Mouse (Mus musculus) cerebellum, adult 18-20 months (tissue): ENCODE data around the gene Amd1.

Source experiments
- DNase-seq, 2 experiments: peaks; one replicate each; pipeline ENCODE4 v3.0.0; 2021

Amd1 gene

GRCm38 (mm10) chr10:40301181-40302075, 558 bp downstream of the Amd1 start:
- DNase-seq, result peak; percentile 45 to 78

GRCm38 (mm10) chr10:40300648-40301171, 1.3 kb downstream of the Amd1 start:
- DNase-seq, result peak; percentile 78 to 80

GRCm38 (mm10) chr10:40292640-40293039, 9.3 kb downstream of the Amd1 start:
- no peak for DNase-seq

DNA sequence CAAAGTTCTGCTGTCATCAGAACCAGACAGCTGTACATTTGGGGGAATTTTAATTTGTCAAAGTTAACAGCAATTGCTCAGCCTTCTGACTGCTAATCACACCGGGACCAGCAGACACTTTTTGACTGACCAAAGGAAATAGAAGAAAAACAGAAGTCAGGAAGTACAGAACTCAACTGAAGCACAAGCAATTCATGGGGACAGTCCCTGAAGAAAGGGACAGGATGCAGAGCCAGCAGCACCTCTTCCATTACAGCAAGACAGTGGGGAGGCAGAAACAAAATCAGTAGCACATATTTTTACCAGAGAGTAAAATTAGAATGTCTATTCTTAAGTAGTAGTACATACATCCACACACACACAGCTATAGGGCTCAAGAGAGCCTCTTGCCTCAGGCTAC, 15.2 kb downstream of the Amd1 start:
- DNase-seq, result no peak

GRCm38 (mm10) chr10:40285571-40285970, 16.4 kb downstream of the Amd1 start:
- DNase-seq, result no peak

DNA sequence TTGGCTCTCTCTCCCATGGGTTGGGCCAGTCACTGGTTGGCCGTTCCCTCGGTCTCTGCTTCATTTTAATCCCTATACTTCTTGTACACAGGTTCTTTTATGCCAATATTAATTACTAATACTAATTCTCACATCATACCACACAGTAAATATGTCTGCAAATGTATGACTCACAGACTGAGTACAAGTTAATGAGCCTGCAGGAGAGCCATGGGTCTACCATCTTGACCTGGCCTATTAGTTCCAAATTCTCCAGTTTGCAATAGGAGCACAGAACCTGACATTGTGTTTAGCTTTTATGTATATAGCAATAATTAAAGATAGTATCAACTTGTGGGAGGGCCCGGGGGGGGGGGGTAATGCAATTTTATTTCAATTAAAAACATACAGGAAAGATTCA, 17.0 kb downstream of the Amd1 start:
- no peak for DNase-seq

- DNase-seq, result no peak
Measured at GRCm38 (mm10) chr10:40284179-40284831, 17.7 kb downstream of the Amd1 start.

- DNase-seq, result no peak
Measured at GRCm38 (mm10) chr10:40283636-40284035, 18.4 kb downstream of the Amd1 start.

GRCm38 (mm10) chr10:40281565-40281964, 20.4 kb downstream of the Amd1 start:
- DNase-seq, result no peak

DNA sequence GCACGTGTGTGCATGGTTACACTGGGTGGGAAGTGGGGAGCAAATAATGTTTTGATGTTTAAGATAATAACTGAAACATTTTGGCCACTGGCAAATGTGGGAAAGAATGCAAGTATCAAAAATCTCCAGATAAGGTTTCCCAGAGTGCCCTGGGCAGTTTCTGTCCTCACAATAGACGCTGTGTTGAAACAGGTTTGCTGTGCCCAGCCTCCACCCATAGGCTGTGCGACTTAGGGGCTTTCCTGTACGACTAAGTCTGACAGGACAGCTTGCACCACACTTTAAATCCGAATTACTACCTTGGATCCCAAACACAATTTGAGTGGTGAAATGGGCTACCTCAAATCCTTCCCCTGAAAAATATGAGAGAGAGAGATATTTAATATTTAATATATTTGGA, 23.7 kb downstream of the Amd1 start:
- DNase-seq, result no peak

GRCm38 (mm10) chr10:40275991-40276390, 26.0 kb downstream of the Amd1 start:
- no peak for DNase-seq

- no peak for DNase-seq
Measured at GRCm38 (mm10) chr10:40273938-40274337, 28.0 kb downstream of the Amd1 start.

DNA sequence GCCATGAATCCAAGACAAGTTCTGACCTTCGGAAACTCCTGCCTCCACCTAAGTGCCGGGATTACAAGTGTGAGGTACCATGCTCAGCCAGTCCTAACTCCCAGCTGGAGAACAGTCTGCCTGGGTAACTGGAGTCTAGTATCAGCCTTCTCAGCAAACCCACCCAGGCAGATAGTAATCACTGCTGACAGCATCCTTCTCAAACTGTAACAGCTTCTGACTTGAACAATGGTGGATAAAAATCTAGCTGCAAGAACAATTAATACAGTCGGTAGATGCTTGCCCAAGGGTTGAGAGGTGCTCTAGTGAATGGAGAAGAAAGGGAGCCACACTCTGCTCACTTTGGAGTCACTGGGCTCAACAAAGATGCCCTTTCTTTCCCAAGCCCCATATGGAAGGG, 30.8 kb downstream of the Amd1 start:
- DNase-seq, result no peak

DNA sequence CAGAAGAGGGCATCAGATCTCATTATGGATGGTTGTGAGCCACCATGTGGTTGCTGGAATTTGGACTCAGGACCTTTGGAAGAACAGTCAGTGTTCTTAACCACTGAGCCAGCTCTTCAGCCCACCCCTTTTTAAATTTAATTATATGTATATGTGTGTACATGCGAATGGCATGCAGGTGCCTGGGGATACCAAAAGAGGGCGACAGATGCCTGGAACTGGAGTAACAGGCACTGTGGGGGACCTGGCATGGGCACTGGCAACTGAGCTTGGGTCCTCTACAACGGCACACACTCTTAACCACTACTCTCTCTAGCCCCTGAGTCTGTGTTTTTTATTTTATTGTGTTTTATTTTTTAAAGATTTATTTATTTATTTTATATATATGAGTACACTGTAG, 37.1 kb downstream of the Amd1 start:
- no peak for DNase-seq

DNA sequence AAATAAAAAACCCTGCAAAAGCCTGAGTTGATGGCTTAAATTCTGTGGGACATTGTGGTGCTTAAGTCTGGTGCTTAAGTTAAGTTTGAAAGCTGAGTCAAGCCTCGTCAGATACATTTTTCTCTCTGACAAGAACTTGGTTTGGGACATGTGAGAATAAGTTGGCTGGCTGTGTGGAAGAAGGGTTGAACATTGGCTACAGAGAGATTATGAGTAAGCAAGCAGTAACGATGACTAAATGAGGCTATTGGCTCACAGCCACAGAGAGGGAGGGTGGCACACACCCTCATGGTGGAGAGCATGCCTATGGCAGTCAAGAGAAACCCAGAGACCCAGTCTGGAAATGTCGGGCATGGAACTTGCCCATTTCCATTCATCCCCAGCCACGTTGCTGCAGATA, 38.3 kb downstream of the Amd1 start:
- no peak for DNase-seq

DNA sequence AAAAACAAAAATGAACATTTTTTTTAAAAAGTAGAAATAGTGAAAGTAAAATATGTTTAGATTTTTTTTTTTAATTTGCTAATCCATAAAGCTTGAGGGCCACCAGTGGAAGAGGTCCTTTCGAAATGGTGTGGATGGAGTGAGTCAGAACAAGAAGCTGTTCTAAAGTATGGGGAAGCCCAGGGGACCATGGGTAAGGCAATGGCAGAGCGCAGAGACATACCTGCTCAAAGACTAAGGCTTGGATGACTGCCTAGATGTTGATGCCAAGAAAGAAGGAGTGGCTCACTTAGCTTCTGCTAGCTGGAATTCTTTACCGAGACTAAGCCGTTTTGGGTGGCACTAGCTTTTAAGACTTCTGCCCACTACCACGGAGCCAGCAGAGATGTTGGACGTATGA, 39.8 kb downstream of the Amd1 start:
- DNase-seq, result no peak

DNA sequence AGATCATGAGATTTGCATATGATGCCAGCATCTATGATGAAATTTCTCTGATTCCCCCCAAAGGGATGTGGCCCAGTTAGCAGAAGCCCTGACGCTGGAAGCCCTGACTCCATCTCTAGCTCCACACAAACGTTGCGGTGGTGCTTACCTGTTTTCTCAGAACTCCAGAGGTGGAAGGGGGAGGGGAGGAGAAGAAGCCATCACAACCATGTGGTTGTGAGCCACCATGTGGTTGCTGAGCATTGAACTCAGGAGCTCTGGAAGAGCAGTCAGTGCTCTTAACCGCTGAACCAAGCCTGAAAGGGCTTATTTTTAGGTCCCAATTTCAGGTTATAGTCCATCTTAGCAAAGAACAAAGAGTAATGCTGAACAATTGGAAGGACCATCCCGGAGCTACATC, 41.7 kb downstream of the Amd1 start:
- no peak for DNase-seq

GRCm38 (mm10) chr10:40259542-40259941, 42.4 kb downstream of the Amd1 start:
- DNase-seq, result no peak

GRCm38 (mm10) chr10:40258976-40259375, 43.0 kb downstream of the Amd1 start:
- peak; percentile 55 to 72 for DNase-seq

DNA sequence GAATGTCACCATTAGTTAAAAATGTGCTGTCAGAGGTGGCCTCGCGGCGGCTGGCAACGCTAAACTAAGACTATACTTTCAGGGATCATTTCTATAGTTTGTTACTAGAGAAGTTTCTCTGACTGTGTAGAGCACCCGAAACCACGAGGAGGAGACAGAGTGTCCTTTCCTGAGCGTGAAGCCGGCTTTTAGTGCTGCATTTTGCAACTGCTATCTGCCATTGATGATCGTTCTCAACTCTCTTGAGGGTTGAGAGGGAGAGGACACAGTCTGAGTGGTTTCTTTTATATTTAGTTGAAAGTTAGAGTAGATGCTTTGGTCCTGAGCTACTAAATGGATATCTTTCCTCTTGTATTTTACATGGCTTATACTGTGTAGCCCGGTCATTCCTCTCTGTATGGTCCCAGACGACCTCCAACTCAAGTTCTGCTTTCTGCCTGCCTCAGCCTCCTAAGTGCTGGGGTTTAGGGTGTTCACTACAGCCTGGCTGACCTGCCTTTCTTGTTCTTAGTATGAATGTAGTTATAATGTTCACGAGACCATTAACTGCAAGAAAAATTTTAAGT, 43.5 kb downstream of the Amd1 start:
- peak; percentile 17 to 22 for DNase-seq

DNA sequence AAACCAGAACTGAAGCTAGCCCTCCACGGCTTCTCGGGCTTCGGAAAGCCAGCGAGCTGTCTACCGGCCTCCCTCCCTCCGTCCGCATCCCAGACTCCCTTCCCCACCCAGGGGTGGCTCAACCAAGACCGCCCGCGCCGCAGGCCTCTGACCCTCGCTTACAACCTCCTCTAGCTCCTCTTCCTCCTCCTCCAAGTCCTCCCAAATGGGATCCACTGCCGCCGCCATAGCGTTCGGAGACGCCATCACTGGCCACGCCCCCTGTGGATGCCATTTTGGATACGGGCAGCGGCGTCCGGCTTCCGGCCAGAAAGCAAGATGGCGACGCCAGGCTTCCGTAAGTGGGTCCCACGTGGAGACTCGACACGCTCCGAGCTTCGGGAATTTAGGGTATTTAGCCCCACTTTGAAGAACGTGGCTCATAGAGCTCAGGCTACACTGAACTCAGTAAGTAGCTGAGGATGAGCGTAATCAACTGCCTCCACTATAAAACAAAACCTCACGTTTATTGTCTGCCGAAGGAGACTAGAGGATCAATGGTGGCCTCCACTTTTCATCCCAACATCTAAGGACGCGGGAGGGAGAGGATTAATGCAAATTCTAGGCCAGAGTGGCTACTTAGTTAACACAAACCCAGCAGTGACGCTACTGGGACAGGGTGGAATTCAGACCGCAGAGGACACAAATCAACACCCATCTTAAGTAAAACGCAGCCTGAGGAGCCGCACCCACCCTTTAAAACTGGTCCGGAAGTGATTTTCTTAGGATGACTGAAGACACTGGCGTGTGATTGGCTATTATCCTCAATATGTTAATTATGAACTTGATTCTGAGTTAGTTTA, 44.4 kb downstream of the Amd1 start, which contains the start of gene Gtf3c6:
Gtf3c6 (minus strand) TSS at position 695 of the 842 bp plus-strand sequence.
- peak; percentile 92 to 96 for DNase-seq

DNA sequence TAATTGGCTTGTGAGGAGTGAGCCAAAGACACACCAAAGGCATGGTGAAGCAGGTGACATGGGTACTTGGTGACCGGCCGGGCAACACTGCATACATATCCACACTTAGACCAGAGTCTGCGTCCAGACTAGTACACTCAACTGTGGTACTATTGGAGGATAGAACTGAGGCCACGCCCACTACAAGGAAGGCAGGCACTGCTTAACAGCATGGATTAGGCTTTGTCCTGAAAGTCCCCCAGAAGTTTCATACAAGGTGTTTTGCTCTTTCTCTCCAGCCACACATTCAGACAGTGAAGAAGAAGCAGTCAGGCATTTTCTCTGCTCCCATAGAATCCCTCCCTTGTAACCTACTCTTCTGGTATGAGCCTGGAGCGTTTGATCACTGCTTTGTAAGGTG, 45.3 kb downstream of the Amd1 start:
- DNase-seq, result peak; percentile 53 to 60

DNA sequence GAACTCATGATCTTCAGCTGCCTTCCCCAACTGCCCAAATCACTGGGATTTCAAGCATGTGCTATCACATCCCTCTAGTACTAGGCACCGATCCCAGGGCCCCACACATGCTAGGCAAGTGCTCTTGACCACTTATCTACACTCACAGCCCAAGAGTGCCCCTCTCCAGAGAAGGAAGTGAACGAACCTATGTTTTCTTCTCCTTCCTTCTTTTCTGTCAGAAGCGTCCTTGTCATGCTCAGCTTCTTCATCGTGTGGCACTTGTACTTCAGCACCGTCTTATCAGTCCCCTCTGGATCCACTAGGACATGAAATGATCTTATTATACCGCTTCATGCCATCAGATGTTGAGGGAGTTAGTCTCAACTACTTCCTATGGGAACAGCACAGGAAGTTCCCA, 51.0 kb downstream of the Amd1 start:
- DNase-seq, result no peak
